Mouse (Mus musculus): Measurements from ENCODE around the gene Tarm1. TPM values are rescaled to one million over a fixed set of nuclear protein-coding genes. Genes with fewer than 3 reads are reported as not detected.

The Tarm1 gene
- polyA plus RNA-seq, 1 experiment from 2014 or later, result not detected

- no peak overlapping the region for H3K4me3 ChIP-seq (replicated peaks)
- H3K4me1 ChIP-seq (replicated peaks), result no peaks in the 10 kb centered on the region
- WGBS, result 80% methylated on average over 8 of the region's 8 CpGs
- no peaks in the 10 kb centered on the region for H3K36me3 ChIP-seq
- no peaks in the 10 kb centered on the region for H3K9me3 ChIP-seq
- ATAC-seq (ENCODE audit: insufficient number of reproducible peaks, insufficient read depth, low FRiP score, low TSS enrichment, low read depth), result no peak
- H3K27ac ChIP-seq, result no peak overlapping the region
- H3K4me2 ChIP-seq, result no peak overlapping the region
- H3K9ac ChIP-seq (replicated peaks), result no peak overlapping the region
- H3K27me3 ChIP-seq, result no peaks in the 10 kb centered on the region
Observed at GRCm38 (mm10) chr7:3440526-3440925, 61.9 kb downstream of the Tarm1 start.

- 85% methylated on average over 11 of the region's 11 CpGs for WGBS
- Histone ChIP-seq H3K4me3 (replicated peaks) (no peak overlapping the region), H3K27me3 (no peaks in the 10 kb centered on the region), H3K9me3 (no peaks in the 10 kb centered on the region), H3K9ac (replicated peaks) (no peak overlapping the region), H3K4me2 (no peak overlapping the region), H3K27ac (no peak overlapping the region), H3K36me3 (no peaks in the 10 kb centered on the region), H3K4me1 (replicated peaks) (no peaks in the 10 kb centered on the region)
- ATAC-seq (ENCODE audit: insufficient number of reproducible peaks, insufficient read depth, low FRiP score, low TSS enrichment, low read depth), result no peak
Observed at GRCm38 (mm10) chr7:3439984-3440383, 62.4 kb downstream of the Tarm1 start.

GRCm38 (mm10) chr7:3437941-3438340 lies 64.5 kb downstream of the Tarm1 start:
- H3K4me1 ChIP-seq (replicated peaks), result no peaks in the 10 kb centered on the region
- H3K36me3 ChIP-seq, result no peaks in the 10 kb centered on the region
- H3K9ac ChIP-seq (replicated peaks), result no peak overlapping the region
- H3K27ac ChIP-seq, result no peak overlapping the region
- H3K4me3 ChIP-seq (replicated peaks), result no peak overlapping the region
- no peak for ATAC-seq (ENCODE audit: insufficient number of reproducible peaks, insufficient read depth, low FRiP score, low TSS enrichment, low read depth)
- H3K27me3 ChIP-seq, result no peaks in the 10 kb centered on the region
- WGBS, result 74% methylated on average over 5 of the region's 5 CpGs
- H3K4me2 ChIP-seq, result no peak overlapping the region
- H3K9me3 ChIP-seq, result no peaks in the 10 kb centered on the region

Other genes starting within 250 kb of the Tarm1 start
- 24.9 and 29.3 TPM in 2 replicates for gene Myadm, start 213.5 kb downstream of the Tarm1 start, polyA plus RNA-seq (2016; fragmentation: Nextera tagmentation; extraction: Ambion mirVana)
- gene Prkcg, start 213.4 kb downstream of the Tarm1 start, polyA plus RNA-seq (2016; fragmentation: Nextera tagmentation; extraction: Ambion mirVana), result 3.8 TPM in 1 of 2 replicates, not detected in the other
- 3.0 and 3.1 TPM in 2 replicates for gene Cacng7, start 169.7 kb downstream of the Tarm1 start, polyA plus RNA-seq (2016; fragmentation: Nextera tagmentation; extraction: Ambion mirVana)
- gene Cacng8, start 111.9 kb downstream of the Tarm1 start, polyA plus RNA-seq (2016; fragmentation: Nextera tagmentation; extraction: Ambion mirVana), result 6.2 and 6.3 TPM in 2 replicates
- gene Cacng6, start 78.4 kb downstream of the Tarm1 start, polyA plus RNA-seq (2016; fragmentation: Nextera tagmentation; extraction: Ambion mirVana), result 3.7 and 4.1 TPM in 2 replicates
- gene Oscar, start 113.5 kb upstream of the Tarm1 start, polyA plus RNA-seq (2016; fragmentation: Nextera tagmentation; extraction: Ambion mirVana), result not detected in 2 replicates
- 385 and 392 TPM in 2 replicates for gene Ndufa3, start 114.7 kb upstream of the Tarm1 start, polyA plus RNA-seq (2016; fragmentation: Nextera tagmentation; extraction: Ambion mirVana)
- 36.5 and 37.8 TPM in 2 replicates for gene Tfpt, start 127.3 kb upstream of the Tarm1 start, polyA plus RNA-seq (2016; fragmentation: Nextera tagmentation; extraction: Ambion mirVana)
- gene Prpf31, start 127.4 kb upstream of the Tarm1 start, polyA plus RNA-seq (2016; fragmentation: Nextera tagmentation; extraction: Ambion mirVana), result 133 and 136 TPM in 2 replicates
- 69.5 and 70.3 TPM in 2 replicates for gene Cnot3, start 142.6 kb upstream of the Tarm1 start, polyA plus RNA-seq (2016; fragmentation: Nextera tagmentation; extraction: Ambion mirVana)
- 19.5 and 20.7 TPM in 2 replicates for gene Leng1, start 163.2 kb upstream of the Tarm1 start, polyA plus RNA-seq (2016; fragmentation: Nextera tagmentation; extraction: Ambion mirVana)
- gene Tmc4, start 174.9 kb upstream of the Tarm1 start, polyA plus RNA-seq (2016; fragmentation: Nextera tagmentation; extraction: Ambion mirVana), result 6.6 and 6.7 TPM in 2 replicates
- gene Tsen34, start 190.2 kb upstream of the Tarm1 start, polyA plus RNA-seq (2016; fragmentation: Nextera tagmentation; extraction: Ambion mirVana), result 284 and 296 TPM in 2 replicates
- 59.4 and 61.4 TPM in 2 replicates for gene Mboat7, start 190.9 kb upstream of the Tarm1 start, polyA plus RNA-seq (2016; fragmentation: Nextera tagmentation; extraction: Ambion mirVana)
- gene Rps9, start 201.4 kb upstream of the Tarm1 start, polyA plus RNA-seq (2016; fragmentation: Nextera tagmentation; extraction: Ambion mirVana), result 1,389 and 1,455 TPM in 2 replicates
- 0.18 and 0.35 TPM in 2 replicates for gene Pirb, start 217.8 kb upstream of the Tarm1 start, polyA plus RNA-seq (2016; fragmentation: Nextera tagmentation; extraction: Ambion mirVana)

Data from limb, embryonic 12.5 days (tissue).